Mouse (Mus musculus) 416B (cell line): ENCODE data around the gene Tpst1.

Experiments
- DNase-seq: peaks from one replicate; pipeline ENCODE4 v3.0.0; 2011; ENCODE audit warnings: low read depth

Tpst1 gene

GRCm38 (mm10) chr5:130089626-130090393 is 16.7 kb downstream of the Tpst1 start:
- DNase-seq: peak; percentile 57

DNA sequence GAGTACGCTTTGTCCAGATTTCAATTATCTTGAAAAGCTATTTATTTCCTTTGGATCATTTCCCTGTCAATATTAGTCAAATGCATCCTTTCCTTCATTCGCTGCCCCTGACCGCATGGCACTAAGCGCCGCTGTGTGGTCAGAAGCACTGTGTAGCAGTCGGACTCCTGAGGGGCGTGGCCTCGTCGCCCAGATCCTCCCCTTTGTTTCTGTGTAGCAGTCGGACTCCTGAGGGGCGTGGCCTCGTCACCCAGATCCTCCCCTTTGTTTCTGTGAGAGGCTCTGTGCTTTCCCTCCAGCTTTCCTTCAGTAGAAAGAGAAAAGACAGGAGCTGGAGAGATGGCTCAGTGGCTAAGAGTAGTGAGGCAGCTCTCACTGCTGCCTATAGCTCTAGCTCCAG is 23.6 kb downstream of the Tpst1 start:
- no peak for DNase-seq

- no peak for DNase-seq
Observed at GRCm38 (mm10) chr5:130097837-130098236, 24.7 kb downstream of the Tpst1 start.

- no peak for DNase-seq
Observed at GRCm38 (mm10) chr5:130101724-130102123, 28.6 kb downstream of the Tpst1 start.

DNA sequence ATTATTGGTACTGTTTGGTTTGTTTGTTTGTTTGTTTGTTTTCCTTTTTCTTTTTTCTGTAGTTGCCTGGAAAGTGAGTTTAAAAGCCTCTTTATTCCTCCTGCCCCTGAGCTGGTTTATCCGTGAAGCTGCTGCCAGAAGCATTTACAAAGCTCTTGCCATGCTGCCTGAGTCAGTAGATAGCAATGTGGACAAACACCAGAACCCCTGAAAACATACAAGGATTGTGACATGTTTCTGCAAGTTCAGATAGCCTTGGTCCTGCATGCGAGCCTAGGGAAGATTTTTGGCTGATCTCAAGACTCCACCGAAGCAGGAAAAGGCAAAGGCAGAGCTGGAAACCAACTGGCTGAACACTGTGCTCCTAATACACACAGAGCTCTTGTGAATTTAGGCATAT is 36.2 kb downstream of the Tpst1 start:
- DNase-seq: no peak

GRCm38 (mm10) chr5:130110632-130111464 is 37.7 kb downstream of the Tpst1 start:
- DNase-seq: no peak

- DNase-seq: no peak
Observed at GRCm38 (mm10) chr5:130112653-130113052, 39.5 kb downstream of the Tpst1 start.

GRCm38 (mm10) chr5:130116116-130116515 is 43.0 kb downstream of the Tpst1 start:
- peak; percentile 11 for DNase-seq

GRCm38 (mm10) chr5:130116857-130117256 is 43.7 kb downstream of the Tpst1 start:
- DNase-seq: no peak

- no peak for DNase-seq
Observed at GRCm38 (mm10) chr5:130117932-130118331, 44.8 kb downstream of the Tpst1 start.

- DNase-seq: no peak
Observed at GRCm38 (mm10) chr5:130119236-130119635, 46.1 kb downstream of the Tpst1 start.

GRCm38 (mm10) chr5:130120070-130120736 is 47.1 kb downstream of the Tpst1 start:
- no peak for DNase-seq

GRCm38 (mm10) chr5:130120904-130121303 is 47.8 kb downstream of the Tpst1 start:
- no peak for DNase-seq

- DNase-seq: no peak
Observed at GRCm38 (mm10) chr5:130122355-130122754, 49.2 kb downstream of the Tpst1 start.

DNA sequence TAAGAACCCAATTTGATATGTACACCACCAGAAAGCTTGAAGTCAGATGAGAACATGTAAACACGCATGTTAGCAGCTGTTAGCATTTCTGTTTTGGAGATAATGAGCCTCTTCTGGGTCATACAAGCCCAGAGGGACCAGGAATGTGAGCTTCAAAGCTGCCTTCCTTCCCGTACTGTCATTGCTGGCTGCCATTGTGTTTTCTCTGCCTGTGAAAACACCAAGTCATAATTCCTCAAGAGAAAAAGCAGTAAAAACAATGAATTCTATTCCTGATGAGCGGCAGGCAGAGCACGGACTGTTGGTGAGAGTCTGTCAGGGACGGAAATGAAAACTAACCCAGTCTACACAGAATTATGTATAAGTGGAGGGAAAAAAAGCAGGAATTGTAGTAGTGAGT is 51.1 kb downstream of the Tpst1 start:
- no peak for DNase-seq

GRCm38 (mm10) chr5:130128686-130129523 is 55.8 kb downstream of the Tpst1 start:
- DNase-seq: no peak

GRCm38 (mm10) chr5:130129524-130129793 is 56.3 kb downstream of the Tpst1 start:
- peak; percentile 42 for DNase-seq

- no peak for DNase-seq
Observed at GRCm38 (mm10) chr5:130136597-130136996, 63.5 kb downstream of the Tpst1 start.

DNA sequence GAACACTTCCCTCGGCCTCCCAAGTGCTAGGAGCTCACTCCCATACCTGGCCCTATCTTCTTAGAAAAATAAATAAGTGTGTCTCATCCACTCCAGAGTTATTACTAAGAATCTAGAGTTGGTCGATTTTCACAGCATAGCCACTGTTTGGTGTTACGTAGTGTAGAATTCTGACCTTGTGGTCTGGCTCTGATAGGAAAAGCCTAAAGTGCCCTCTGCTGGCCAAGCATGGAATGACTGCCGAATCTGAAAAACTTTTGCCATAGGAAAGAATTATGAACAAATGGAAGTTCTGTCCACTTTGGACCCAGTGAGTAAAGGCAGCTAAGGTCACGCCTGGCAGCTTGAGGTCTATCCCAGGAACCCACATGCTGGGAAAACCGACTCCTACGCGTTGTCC is 66.3 kb downstream of the Tpst1 start:
- DNase-seq: peak; percentile 81

GRCm38 (mm10) chr5:130141138-130141537 is 68.0 kb downstream of the Tpst1 start:
- peak; percentile 69 for DNase-seq

DNA sequence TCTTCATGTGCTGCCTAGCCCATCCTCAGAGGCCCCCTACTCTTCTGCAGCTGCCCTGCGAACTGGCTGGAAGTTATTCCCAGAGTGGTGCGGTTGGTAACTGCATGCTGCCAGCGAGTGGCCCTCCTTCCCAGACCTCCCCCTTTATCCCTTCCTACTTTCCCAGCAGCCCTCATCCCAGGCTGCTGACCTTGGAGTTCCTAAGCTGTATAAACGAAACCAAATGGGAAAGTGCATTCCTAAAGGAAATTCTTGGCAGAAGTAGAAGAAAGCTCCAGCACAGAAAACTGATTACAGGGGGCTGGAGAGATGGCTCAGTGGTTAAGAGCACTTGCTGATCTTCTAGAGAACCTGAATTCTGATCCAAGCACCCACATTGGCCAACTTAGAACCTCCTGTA is 68.9 kb downstream of the Tpst1 start:
- no peak for DNase-seq

DNA sequence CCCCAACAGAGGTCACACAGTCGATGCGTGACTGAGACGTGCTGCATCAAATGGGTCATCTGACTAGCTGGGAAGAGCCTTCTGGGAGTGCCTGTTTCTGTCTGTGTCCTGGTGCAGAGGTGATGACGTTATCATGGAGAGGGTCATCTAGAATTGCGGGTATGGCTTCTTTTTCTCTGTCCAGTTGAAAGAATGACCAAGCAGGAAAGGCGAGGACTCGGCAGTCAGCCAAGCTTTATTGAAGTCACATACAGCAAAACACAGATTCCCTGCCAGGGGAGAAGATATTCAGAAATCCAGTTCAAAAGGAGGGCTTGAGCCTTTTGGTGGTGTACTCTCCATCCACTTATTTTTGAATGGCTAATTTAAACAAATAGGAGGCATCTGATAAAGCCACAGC is 70.0 kb downstream of the Tpst1 start:
- no peak for DNase-seq
